ENCODE assay signal across 13 mouse cellular contexts in the genomic region with DNA sequence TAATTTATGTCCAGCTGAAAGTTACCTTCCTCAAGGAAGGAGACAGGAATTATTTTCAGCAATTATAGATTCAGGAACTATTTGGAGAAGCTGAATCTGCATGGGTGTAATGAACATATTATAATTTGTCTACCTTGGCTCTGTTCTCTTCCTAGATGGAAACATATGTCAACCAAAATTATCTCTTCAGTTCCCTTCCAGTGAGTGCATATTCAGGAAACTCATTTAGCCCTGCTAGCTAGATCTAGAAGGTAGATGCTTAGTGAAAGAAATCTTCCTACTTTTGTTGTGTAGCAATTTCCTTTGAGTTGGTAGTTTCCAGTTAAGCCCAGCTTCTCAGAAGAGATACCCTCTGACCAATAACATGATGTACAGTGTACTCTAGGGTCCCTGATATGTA. TPM values are rescaled to one million over a fixed set of nuclear protein-coding genes. Genes with fewer than 3 reads are reported as not detected.
"Had no signal": no experiment of that assay in that cellular context is flagged by ENCODE, and none has a peak within 500 bp of the region (broad histone marks: within the 10 kb centered on the region; RNA-seq: fewer than 3 reads in every experiment).

No protein-coding gene starts in this region.

- DNase-seq: retina, postnatal 1 day; right cerebral cortex, adult 18-20 months; right cerebral cortex, postnatal 14 days; right cerebral cortex, postnatal 25 days; right cerebral cortex, postnatal 4 days; spleen, adult 18-20 months; thymus, adult 18-20 months; thymus, adult 2 months; thymus, postnatal 14 days; thymus, postnatal 25 days; thymus, postnatal 36 days; thymus, postnatal 4 days had no signal

RNA-seq across cellular contexts. Expression of gene Fhl5, which starts 20.7 kb away (rescaled TPM):
- total RNA-seq: neutrophil, adult 5-6 weeks had no signal
